ENCODE assay signal across 21 mouse cellular contexts in the genomic region with DNA sequence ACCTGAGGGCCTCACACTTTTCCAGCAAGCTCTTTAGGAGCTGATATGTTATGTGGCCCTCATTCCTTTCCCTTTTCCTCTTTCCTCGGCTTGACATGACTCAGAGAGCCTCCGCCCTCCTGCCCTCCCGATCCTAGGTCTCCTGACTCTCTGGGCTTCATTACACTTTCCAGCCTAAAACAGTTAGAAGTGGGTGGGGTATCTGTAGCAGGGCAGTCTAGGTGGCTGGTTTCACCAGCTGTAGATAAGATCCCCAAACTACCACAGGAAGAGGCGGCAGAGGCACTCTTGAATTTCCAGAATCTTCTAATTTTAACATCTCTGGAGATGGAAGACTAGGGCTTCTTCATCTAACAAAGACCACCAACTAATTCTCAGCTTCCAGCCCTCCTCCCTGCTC. TPM values are rescaled to one million over a fixed set of nuclear protein-coding genes. Genes with fewer than 3 reads are reported as not detected.
"Had no signal": no experiment of that assay in that cellular context is flagged by ENCODE, and none has a peak within 500 bp of the region (broad histone marks: within the 10 kb centered on the region; RNA-seq: fewer than 3 reads in every experiment).

No protein-coding gene starts in this region.

- H3K9ac ChIP-seq: limb, embryonic 12.5 days; liver, embryonic 14.5 days; lung, embryonic 14.5 days; midbrain, embryonic 15.5 days; neural tube, embryonic 13.5 days had no signal

- H3K4me2 ChIP-seq: limb, embryonic 12.5 days; lung, embryonic 14.5 days; midbrain, embryonic 15.5 days; neural tube, embryonic 13.5 days had no signal

- H3K4me3 ChIP-seq: layer of hippocampus, adult 2 months; limb, embryonic 12.5 days; midbrain, embryonic 10.5 days; midbrain, embryonic 15.5 days; neural tube, embryonic 13.5 days had no signal

- H3K36me3 ChIP-seq: limb, embryonic 12.5 days; midbrain, embryonic 10.5 days; midbrain, embryonic 15.5 days; neural tube, embryonic 13.5 days had no signal

- H3K27ac ChIP-seq: layer of hippocampus, adult 2 months; limb, embryonic 12.5 days; liver, embryonic 14.5 days; midbrain, embryonic 10.5 days; midbrain, embryonic 15.5 days; neural tube, embryonic 13.5 days had no signal

- ATAC-seq: midbrain, embryonic 15.5 days had no signal

- DNase-seq: kidney, adult 18-20 months; kidney, postnatal 10 days; kidney, postnatal 4 days; liver; lung, embryonic 14.5 days; lung, postnatal 10 days; retina, postnatal 1 day; right cerebral cortex, postnatal 4 days; spleen, adult 18-20 months; thymus, adult 18-20 months; thymus, postnatal 25 days had no signal

- H3K4me1 ChIP-seq: midbrain, embryonic 15.5 days had no signal

- H3K9me3 ChIP-seq: midbrain, embryonic 15.5 days had no signal

RNA-seq across cellular contexts. Expression of a gene that starts 36.3 kb away (rescaled TPM):
- total RNA-seq: monocyte, adult 5-6 weeks had no signal
- polyA plus RNA-seq: kidney, embryonic 14.5 days; limb, embryonic 12.5 days; liver, embryonic 14.5 days; lung, embryonic 14.5 days; midbrain, embryonic 10.5 days; midbrain, embryonic 15.5 days; neural tube, embryonic 13.5 days; stomach, embryonic 14.5 days; urinary bladder, adult 2 months had no signal
